In genomic region chr15:64482960-64483359, GRCm38 (mm10) we compare ENCODE assay signal across 18 mouse cellular contexts.
A peak's percentile ranks its signal among the peaks of the same experiment; 100 is the strongest.
DNase-seq lines count a peak whose midpoint lies in the region.
"Had no signal": no experiment of that assay in that cellular context is flagged by ENCODE, and none has a peak within 500 bp of the region (broad histone marks: within the 10 kb centered on the region; RNA-seq: fewer than 3 reads in every experiment).

No protein-coding gene starts in this region.

- no peaks in the 10 kb centered on the region for H3K36me3 ChIP-seq in heart, embryonic 10.5 days
- H3K36me3 ChIP-seq: forebrain, embryonic 15.5 days; hindbrain, embryonic 10.5 days; lung, embryonic 15.5 days; midbrain, embryonic 10.5 days; neural tube, embryonic 12.5 days had no signal

- no peaks in the 10 kb centered on the region for H3K4me1 ChIP-seq in heart, embryonic 10.5 days
- H3K4me1 ChIP-seq: forebrain, embryonic 15.5 days; lung, embryonic 15.5 days; neural tube, embryonic 12.5 days had no signal

- H3K4me3 ChIP-seq in heart, embryonic 10.5 days, result no peak overlapping the region
- H3K4me3 ChIP-seq: forebrain, embryonic 15.5 days; hindbrain, embryonic 10.5 days; lung, embryonic 15.5 days; midbrain, embryonic 10.5 days; neural tube, embryonic 12.5 days had no signal

- 78% methylated on average over 5 of the region's 5 CpGs for WGBS in heart, embryonic 10.5 days

- H3K27ac ChIP-seq in heart, embryonic 10.5 days, result no peak overlapping the region
- H3K27ac ChIP-seq: forebrain, embryonic 15.5 days; hindbrain, embryonic 10.5 days; lung, embryonic 15.5 days; midbrain, embryonic 10.5 days; neural tube, embryonic 12.5 days had no signal

- no peaks in the 10 kb centered on the region for H3K27me3 ChIP-seq in heart, embryonic 10.5 days (ENCODE audit: insufficient read depth, poor library complexity, severe bottlenecking)
- H3K27me3 ChIP-seq: forebrain, embryonic 15.5 days; lung, embryonic 15.5 days; neural tube, embryonic 12.5 days had no signal

- H3K9me3 ChIP-seq in heart, embryonic 10.5 days, result no peaks in the 10 kb centered on the region
- H3K9me3 ChIP-seq: forebrain, embryonic 15.5 days; hindbrain, embryonic 10.5 days; lung, embryonic 15.5 days; midbrain, embryonic 10.5 days; neural tube, embryonic 12.5 days had no signal

- DNase-seq in heart, adult 11 months, result peak; percentile 93
- DNase-seq in heart, embryonic 10.5 days (ENCODE audit: low spot score), result no peak
- peak; percentile 40 for DNase-seq in 3134 (ENCODE audit: extremely low read depth, insufficient read length, low spot score)
- DNase-seq in heart, adult 8-10 months (ENCODE audit: low spot score), result peak; percentile 43
- DNase-seq in lung, postnatal 14 days, result peak; percentile 5
- no peak for DNase-seq in urinary bladder, adult 2 months (ENCODE audit: low spot score)
- no peak for DNase-seq in right cerebral cortex, adult 18-20 months
- DNase-seq: cerebellum, adult 11 months; kidney, adult 2 months; kidney, postnatal 14 days; layer of hippocampus, adult 9-11 months; right cerebral cortex, postnatal 25 days; thymus, postnatal 25 days had no signal

Comparison
In these comparisons a context has a peak if more than half of its experiments do, and no peak if none do; other contexts are left out.
1. DNase-seq: peak in heart, adult 11 months (single experiment), 3134 (single experiment), heart, adult 8-10 months (single experiment) and lung, postnatal 14 days (single experiment); none in heart, embryonic 10.5 days (single experiment), urinary bladder, adult 2 months (single experiment) and right cerebral cortex, adult 18-20 months (single experiment).